Mouse (Mus musculus) hindbrain, embryonic 12.5 days (tissue): ENCODE measurements around the gene Aadacl2. TPM values are rescaled to one million over a fixed set of nuclear protein-coding genes. Genes with fewer than 3 reads are reported as not detected.

Experiments used
- polyA plus RNA-seq: library from polyadenylated mRNA; unstranded; fragments of >200 nt; fragmentation: Nextera tagmentation; extraction: Ambion mirVana; gene quantifications from 2 replicates; pipeline ENCODE4 v1.2.1, GENCODE M21; 2016

Gene Aadacl2
- polyA plus RNA-seq, 1 experiment from 2014 or later, result not detected

Other genes with a start within 250 kb of the Aadacl2 start
- not detected in 2 replicates for gene Gm8298, start 145.7 kb upstream of the Aadacl2 start, polyA plus RNA-seq
- gene C130079G13Rik, start 81.5 kb upstream of the Aadacl2 start, polyA plus RNA-seq, result not detected in 2 replicates
- not detected in 2 replicates for gene Aadac, start 19.0 kb downstream of the Aadacl2 start, polyA plus RNA-seq
- 0.20 TPM in 1 of 2 replicates, not detected in the other for gene Sucnr1, start 75.1 kb downstream of the Aadacl2 start, polyA plus RNA-seq